Comparison of ENCODE assay signal across 8 mouse cellular contexts in genomic region chr9:111070546-111070961, GRCm38 (mm10). TPM values are rescaled to one million over a fixed set of nuclear protein-coding genes. Genes with fewer than 3 reads are reported as not detected.
DNase-seq lines count a peak whose midpoint lies in the region; ATAC-seq lines count a peak whose summit lies in the region.

No protein-coding gene starts in this region.

- ATAC-seq in forebrain, embryonic 14.5 days: no peak
- no peak for ATAC-seq in forebrain, embryonic 16.5 days

- no peak overlapping the region for H3K9ac ChIP-seq in forebrain, embryonic 14.5 days (ENCODE audit: low read length)
- no peak overlapping the region for H3K9ac ChIP-seq in forebrain, embryonic 16.5 days (replicated peaks; ENCODE audit: low read depth, low read length)

- H3K4me3 ChIP-seq in forebrain, embryonic 14.5 days (ENCODE audit: low read depth, low read length): no peak overlapping the region
- H3K4me3 ChIP-seq in forebrain, embryonic 16.5 days (replicated peaks; ENCODE audit: low read length): no peak overlapping the region
- peak overlapping the region; percentile 83 for H3K4me3 ChIP-seq in megakaryocyte, embryonic 14.5 days (replicated peaks)

- no peak overlapping the region for H3K4me2 ChIP-seq in forebrain, embryonic 14.5 days (ENCODE audit: low read length)
- H3K4me2 ChIP-seq in forebrain, embryonic 16.5 days (ENCODE audit: low read length): no peak overlapping the region

- H3K27ac ChIP-seq in forebrain, embryonic 14.5 days (ENCODE audit: low read depth, low read length): no peak overlapping the region
- H3K27ac ChIP-seq in forebrain, embryonic 16.5 days (ENCODE audit: low read length): no peak overlapping the region

- peaks cover 7% of the 10 kb centered on the region for H3K9me3 ChIP-seq in forebrain, embryonic 14.5 days (replicated peaks; ENCODE audit: control insufficient read depth, low read length)
- peaks cover 7% of the 10 kb centered on the region for H3K9me3 ChIP-seq in forebrain, embryonic 16.5 days (ENCODE audit: control insufficient read depth, low read length)
- peaks cover 9% of the 10 kb centered on the region for H3K9me3 ChIP-seq in megakaryocyte, embryonic 14.5 days

- no peaks in the 10 kb centered on the region for H3K36me3 ChIP-seq in forebrain, embryonic 14.5 days (ENCODE audit: control insufficient read depth, insufficient read depth, low read length)
- H3K36me3 ChIP-seq in forebrain, embryonic 16.5 days (ENCODE audit: control insufficient read depth, insufficient read depth): no peaks in the 10 kb centered on the region
- no peaks in the 10 kb centered on the region for H3K36me3 ChIP-seq in megakaryocyte, embryonic 14.5 days (replicated peaks; ENCODE audit: low read length)

- no peaks in the 10 kb centered on the region for H3K27me3 ChIP-seq in forebrain, embryonic 14.5 days (replicated peaks; ENCODE audit: control insufficient read depth, insufficient read depth, low read length)
- H3K27me3 ChIP-seq in forebrain, embryonic 16.5 days (replicated peaks; ENCODE audit: control insufficient read depth, insufficient read depth, low read length): no peaks in the 10 kb centered on the region
- peaks cover 5% of the 10 kb centered on the region for H3K27me3 ChIP-seq in megakaryocyte, embryonic 14.5 days (replicated peaks)

- WGBS in forebrain, embryonic 14.5 days: 51% methylated on average over 4 of the region's 4 CpGs
- WGBS in forebrain, embryonic 16.5 days: 51% methylated on average over 4 of the region's 4 CpGs

- H3K4me1 ChIP-seq in forebrain, embryonic 14.5 days (ENCODE audit: control insufficient read depth, insufficient read depth, low read length): no peaks in the 10 kb centered on the region
- no peaks in the 10 kb centered on the region for H3K4me1 ChIP-seq in forebrain, embryonic 16.5 days (replicated peaks; ENCODE audit: control insufficient read depth, insufficient read depth, low read length)
- peaks cover 44% of the 10 kb centered on the region for H3K4me1 ChIP-seq in megakaryocyte, embryonic 14.5 days

- peak; percentile 19 for DNase-seq in forebrain, embryonic 14.5 days (ENCODE audit: low spot score)
- DNase-seq in A20 (ENCODE audit: low read depth, low spot score): peak; percentile 71
- DNase-seq in adrenal gland, postnatal 10 days: peak; percentile 72
- DNase-seq in gastrocnemius, postnatal 10 days: peak; percentile 67
- peak; percentile 52 to 82 for DNase-seq in kidney, postnatal 36 days
- DNase-seq in thymus, postnatal 0 days (ENCODE audit: low spot score): peak; percentile 64

RNA-seq across cellular contexts. Expression of gene Ccrl2, which starts 13.2 kb away (rescaled TPM):
- polyA plus RNA-seq in forebrain, embryonic 14.5 days (2014; fragmentation: Nextera tagmentation; extraction: Ambion mirVana): 1.3 and 1.4 TPM in 2 replicates
- polyA plus RNA-seq in forebrain, embryonic 16.5 days (2015; fragmentation: Nextera tagmentation; extraction: Ambion mirVana): 1.1 and 1.5 TPM in 2 replicates
- total RNA-seq in adrenal gland, postnatal 10 days (2021): 1 to 10 TPM; 3.4 to 4.8 TPM
- 1 to 10 TPM; 4.7 to 4.8 TPM for total RNA-seq in gastrocnemius, postnatal 10 days (2021)
- polyA plus RNA-seq in megakaryocyte, embryonic 14.5 days (2012; ENCODE audit: insufficient read depth, low replicate concordance): 1.6 TPM in 1 of 2 replicates, not detected in the other
- polyA plus RNA-seq in thymus, postnatal 0 days (2015; fragmentation: Nextera tagmentation; extraction: Ambion mirVana): 1.6 and 2.5 TPM in 2 replicates

RNA-seq across cellular contexts. Expression of gene Lrrfip2, which starts 46.8 kb away (rescaled TPM):
- 41.9 and 45.2 TPM in 2 replicates for polyA plus RNA-seq in forebrain, embryonic 14.5 days (2014; fragmentation: Nextera tagmentation; extraction: Ambion mirVana)
- 41.1 and 43.2 TPM in 2 replicates for polyA plus RNA-seq in forebrain, embryonic 16.5 days (2015; fragmentation: Nextera tagmentation; extraction: Ambion mirVana)
- 10 to 100 TPM; 41.7 to 50.1 TPM for total RNA-seq in adrenal gland, postnatal 10 days (2021)
- total RNA-seq in gastrocnemius, postnatal 10 days (2021): 10 to 100 TPM; 72.3 to 80.8 TPM
- polyA plus RNA-seq in megakaryocyte, embryonic 14.5 days (2012; ENCODE audit: insufficient read depth, low replicate concordance): 28.3 and 112 TPM in 2 replicates
- 24.8 and 26.6 TPM in 2 replicates for polyA plus RNA-seq in thymus, postnatal 0 days (2015; fragmentation: Nextera tagmentation; extraction: Ambion mirVana)

RNA-seq across cellular contexts. Expression of gene Ltf, which starts 51.5 kb away (rescaled TPM):
- polyA plus RNA-seq in forebrain, embryonic 14.5 days (2014; fragmentation: Nextera tagmentation; extraction: Ambion mirVana): 0.42 and 0.90 TPM in 2 replicates
- 0.70 and 1.4 TPM in 2 replicates for polyA plus RNA-seq in forebrain, embryonic 16.5 days (2015; fragmentation: Nextera tagmentation; extraction: Ambion mirVana)
- total RNA-seq in adrenal gland, postnatal 10 days (2021): 10 to 100 TPM; 14.8 to 15.6 TPM
- 10 to 100 TPM in 1 of 2 experiments, 1 to 10 TPM in 1; 1.1 to 10.1 TPM for total RNA-seq in gastrocnemius, postnatal 10 days (2021)
- polyA plus RNA-seq in megakaryocyte, embryonic 14.5 days (2012; ENCODE audit: insufficient read depth, low replicate concordance): 7.6 TPM in 1 of 2 replicates, not detected in the other
- polyA plus RNA-seq in thymus, postnatal 0 days (2015; fragmentation: Nextera tagmentation; extraction: Ambion mirVana): 2.4 and 8.0 TPM in 2 replicates

Comparison
In these comparisons a context has a peak if more than half of its experiments do, and no peak if none do; other contexts are left out.
1. DNase-seq: peak in every context shown above with its lines; median percentile 72 in adrenal gland, postnatal 10 days; 71 in A20; 67 in gastrocnemius, postnatal 10 days; 67 in kidney, postnatal 36 days; 64 in thymus, postnatal 0 days; 19 in forebrain, embryonic 14.5 days.